Mouse (Mus musculus) limb, embryonic 10.5 days (tissue): ENCODE measurements around the gene Zfp771. TPM values are rescaled to one million over a fixed set of nuclear protein-coding genes. Genes with fewer than 3 reads are reported as not detected.

Source experiments
- DNase-seq: peaks from one replicate; pipeline ENCODE4 v3.0.0-alpha.2; 2017; ENCODE audit warnings: low spot score
- H3K27ac ChIP-seq: fragments of 300-500 bp; sonication (generic); 2 replicates; pipeline ENCODE4 v1.5.1; 2016; ENCODE audit warnings: mild to moderate bottlenecking
- H3K27me3 ChIP-seq: fragments of 300-500 bp; sonication (generic); 2 replicates; pipeline ENCODE4 v1.6.1; 2016; ENCODE audit warnings: low read depth, mild to moderate bottlenecking; ENCODE audit not compliant: poor library complexity, severe bottlenecking
- H3K36me3 ChIP-seq: fragments of 300-500 bp; sonication (generic); 2 replicates; pipeline ENCODE4 v1.6.1; 2016; ENCODE audit warnings: mild to moderate bottlenecking, moderate library complexity
- H3K4me1 ChIP-seq: fragments of 300-500 bp; sonication (generic); 2 replicates; pipeline ENCODE4 v1.6.1; 2016
- H3K4me3 ChIP-seq: fragments of 300-500 bp; sonication (generic); 2 replicates; pipeline ENCODE4 v1.5.1; 2016; ENCODE audit warnings: mild to moderate bottlenecking, moderate library complexity
- H3K9me3 ChIP-seq: fragments of 300-500 bp; sonication (generic); replicated peaks from 2 replicates; pipeline ENCODE4 v1.6.1; 2016; ENCODE audit warnings: mild to moderate bottlenecking
- WGBS: fragments of 180-500 bp; shearing (Covaris S2); methylation state at CpG from one replicate; pipeline ENCODE4 v1.1.7; 2016; 5-methylcytosine and 5-hydroxymethylcytosine counted together
- polyA plus RNA-seq: library from polyadenylated mRNA; unstranded; fragments of >200 nt; fragmentation: Nextera tagmentation; extraction: Ambion mirVana; gene quantifications from 2 replicates; pipeline ENCODE4 v1.2.1, GENCODE M21; 2016

The Zfp771 gene
- polyA plus RNA-seq, 1 experiment from 2014 or later = 70.6 TPM

DNA sequence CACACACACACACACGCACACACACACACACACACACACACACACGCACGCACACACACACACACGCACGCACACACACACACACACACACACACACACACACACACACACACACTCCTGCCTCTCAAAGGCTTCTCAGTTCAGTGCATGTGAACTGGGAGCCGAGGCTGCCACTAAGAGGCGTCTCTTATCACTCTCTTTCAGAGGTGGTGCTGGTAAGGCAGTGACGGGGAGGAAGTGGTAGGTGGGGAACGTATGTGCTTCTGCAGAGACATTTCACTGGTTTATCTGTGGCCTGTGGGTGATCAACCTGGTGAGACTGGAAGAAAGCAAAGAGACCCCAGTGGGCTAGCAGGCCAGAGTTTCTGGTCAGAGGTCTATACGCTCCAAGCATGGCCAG, 41.1 kb downstream of the Zfp771 start:
- no peaks in the 10 kb centered on the region for H3K4me1 ChIP-seq
- WGBS = 79% methylated on average over 6 of the region's 10 CpGs
- no peaks in the 10 kb centered on the region for H3K27me3 ChIP-seq
- no peak for DNase-seq
- H3K9me3 ChIP-seq = peaks cover 12% of the 10 kb centered on the region; the same call in 1 of the 2 replicates
- H3K4me3 ChIP-seq = no peak overlapping the region
- no peaks in the 10 kb centered on the region for H3K36me3 ChIP-seq
- no peak overlapping the region for H3K27ac ChIP-seq

DNA sequence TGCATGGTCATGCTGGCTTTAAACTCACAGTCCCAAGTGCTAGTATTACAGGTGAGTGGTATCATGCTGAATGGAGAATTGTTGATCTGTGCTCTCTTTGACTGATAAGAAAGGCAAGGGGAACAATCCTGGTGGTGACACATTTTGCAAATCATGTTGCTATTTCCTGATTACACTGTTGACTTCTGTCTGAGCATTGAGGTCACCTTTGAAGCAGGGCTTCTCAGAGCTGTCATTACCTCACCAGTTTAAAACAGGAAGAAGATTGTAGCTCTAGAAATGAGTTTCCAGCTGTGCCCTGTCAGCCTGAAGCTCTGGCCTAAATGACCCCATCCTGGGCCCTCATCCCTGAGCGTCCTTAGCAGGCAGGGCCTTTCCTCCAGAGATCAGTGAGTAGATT, 43.9 kb downstream of the Zfp771 start:
- DNase-seq = no peak
- H3K27ac ChIP-seq = no peak overlapping the region
- H3K4me3 ChIP-seq = no peak overlapping the region
- H3K36me3 ChIP-seq = no peaks in the 10 kb centered on the region
- WGBS = 84% methylated on average over 1 of the region's 1 CpGs
- peaks cover 12% of the 10 kb centered on the region; the same call in 1 of the 2 replicates for H3K9me3 ChIP-seq
- H3K27me3 ChIP-seq = no peaks in the 10 kb centered on the region
- no peaks in the 10 kb centered on the region for H3K4me1 ChIP-seq

DNA sequence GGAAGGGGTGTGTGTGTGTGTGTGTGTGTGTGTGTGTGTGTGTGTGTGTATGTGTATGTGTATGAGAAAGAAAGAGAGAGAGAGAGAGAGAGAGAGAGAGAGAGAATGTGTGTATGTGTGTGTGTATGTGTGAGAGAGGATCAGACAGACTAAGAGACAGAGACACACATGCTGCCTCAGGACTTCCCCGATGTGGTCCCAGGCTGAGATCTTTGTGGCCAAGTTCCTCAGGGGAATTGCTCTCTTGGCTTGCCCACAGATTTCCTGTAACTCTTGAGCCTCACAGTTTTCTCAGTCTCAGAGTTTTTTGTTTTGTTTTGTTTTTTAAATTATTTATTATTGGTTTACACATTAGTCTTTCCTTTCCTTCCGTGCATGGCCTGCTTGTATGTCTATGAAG, 45.2 kb downstream of the Zfp771 start:
- Histone ChIP-seq H3K36me3 (no peaks in the 10 kb centered on the region), H3K27me3 (no peaks in the 10 kb centered on the region), H3K4me3 (no peak overlapping the region), H3K9me3 (peaks cover 12% of the 10 kb centered on the region; the same call in 1 of the 2 replicates), H3K4me1 (no peaks in the 10 kb centered on the region), H3K27ac (no peak overlapping the region)
- WGBS = 87% methylated on average over 2 of the region's 2 CpGs
- DNase-seq = no peak

DNA sequence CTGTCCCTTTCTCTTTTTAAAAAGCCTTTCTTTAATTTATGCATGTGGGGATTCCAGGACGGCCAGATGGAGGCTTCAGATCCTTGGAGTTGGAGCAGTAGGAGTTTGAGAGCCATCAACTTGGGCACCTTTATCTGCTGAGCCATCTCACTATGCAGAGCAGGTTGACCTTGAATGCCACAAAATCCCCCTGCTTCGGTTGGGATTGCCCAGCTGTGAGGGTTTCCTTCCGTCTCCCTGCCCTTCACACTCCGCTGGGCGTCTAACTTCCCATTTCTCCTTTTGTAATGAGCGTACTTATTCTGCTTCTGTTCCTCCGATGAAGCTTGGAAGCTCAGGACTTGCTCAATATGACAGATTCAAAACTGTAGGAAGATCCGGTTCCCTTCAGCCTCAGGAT, 46.1 kb downstream of the Zfp771 start:
- H3K36me3 ChIP-seq = no peaks in the 10 kb centered on the region
- no peaks in the 10 kb centered on the region for H3K27me3 ChIP-seq
- H3K4me1 ChIP-seq = no peaks in the 10 kb centered on the region
- H3K4me3 ChIP-seq = no peak overlapping the region
- no peak overlapping the region for H3K27ac ChIP-seq
- H3K9me3 ChIP-seq = peaks cover 12% of the 10 kb centered on the region; the same call in 1 of the 2 replicates
- 76% methylated on average over 8 of the region's 8 CpGs for WGBS
- no peak for DNase-seq

DNA sequence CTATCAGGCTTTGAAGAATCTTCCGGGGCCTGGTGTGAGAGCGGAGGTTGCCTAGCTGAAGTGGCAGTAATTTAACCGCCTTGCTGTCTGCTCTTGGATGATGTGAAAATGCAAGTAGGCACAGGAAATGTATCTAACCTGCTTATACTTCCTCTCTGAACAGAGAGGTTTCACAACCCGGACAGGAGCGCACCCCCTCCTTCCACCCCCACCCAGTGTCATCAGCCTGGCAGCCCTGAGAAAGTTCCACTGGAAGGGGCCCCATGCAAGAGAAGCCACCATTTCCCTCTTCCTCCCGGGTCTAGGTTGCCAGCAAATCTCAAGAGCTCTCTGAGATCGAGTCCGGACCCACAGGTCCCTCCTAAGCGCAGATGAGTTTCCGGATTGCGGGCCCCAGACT, 52.0 kb downstream of the Zfp771 start, which contains the start of gene Itgal:
TSS of gene Itgal (plus strand) at position 163 of the 400 bp plus-strand sequence.
- Histone ChIP-seq H3K27ac (no peak within 1 kb of the TSS), H3K4me3 (no peak within 1 kb of the TSS), H3K27me3 (no peaks in the 10 kb centered on the region), H3K9me3 (no peaks in the 10 kb centered on the region), H3K4me1 (no peaks in the 10 kb centered on the region), H3K36me3 (no peaks in the 10 kb centered on the region)
- WGBS = 80% methylated on average over 11 of the region's 11 CpGs
- DNase-seq = no peak

DNA sequence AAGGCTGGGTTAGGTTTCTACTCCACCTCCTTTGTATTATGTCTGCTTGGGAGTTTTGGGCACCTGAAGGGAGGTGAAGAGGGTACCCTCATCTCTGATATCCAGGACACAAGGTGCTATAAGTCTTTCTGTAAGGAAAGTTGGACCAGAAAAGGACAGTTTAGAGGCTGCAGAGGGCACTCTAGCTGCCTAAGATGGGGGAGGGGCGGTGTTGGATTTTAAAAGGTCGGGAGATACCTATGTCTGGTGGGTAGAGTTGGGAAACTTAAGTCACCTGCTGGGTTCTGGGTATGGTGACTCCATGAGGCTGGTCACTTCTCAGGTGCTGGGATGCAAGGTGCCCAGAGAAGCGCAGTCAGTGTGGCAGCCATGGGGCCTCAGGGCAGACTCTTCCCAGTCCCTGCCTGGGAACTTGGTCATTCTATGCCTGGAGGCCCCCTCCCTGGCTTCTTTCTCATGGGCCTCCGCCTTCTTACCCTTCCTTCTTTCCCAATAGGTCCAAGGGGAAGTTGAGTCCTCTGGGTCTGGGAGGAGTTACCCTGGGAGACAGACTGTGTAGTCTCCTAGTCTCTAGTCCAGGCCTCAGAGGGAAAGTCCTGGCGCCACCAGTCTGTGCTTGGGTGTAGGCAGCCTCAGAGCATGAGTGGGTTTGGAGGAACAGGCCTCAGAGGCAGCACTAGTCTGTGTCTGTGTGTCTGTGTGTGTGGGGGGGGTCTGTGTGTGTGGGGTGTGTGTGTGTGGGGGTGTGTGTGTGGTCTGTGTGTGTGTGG, 52.9 kb downstream of the Zfp771 start:
- H3K9me3 ChIP-seq = no peaks in the 10 kb centered on the region
- H3K4me1 ChIP-seq = no peaks in the 10 kb centered on the region
- no peaks in the 10 kb centered on the region for H3K27me3 ChIP-seq
- no peak for DNase-seq
- no peaks in the 10 kb centered on the region for H3K36me3 ChIP-seq
- H3K27ac ChIP-seq = no peak overlapping the region
- H3K4me3 ChIP-seq = no peak overlapping the region
- 88% methylated on average over 5 of the region's 5 CpGs for WGBS

DNA sequence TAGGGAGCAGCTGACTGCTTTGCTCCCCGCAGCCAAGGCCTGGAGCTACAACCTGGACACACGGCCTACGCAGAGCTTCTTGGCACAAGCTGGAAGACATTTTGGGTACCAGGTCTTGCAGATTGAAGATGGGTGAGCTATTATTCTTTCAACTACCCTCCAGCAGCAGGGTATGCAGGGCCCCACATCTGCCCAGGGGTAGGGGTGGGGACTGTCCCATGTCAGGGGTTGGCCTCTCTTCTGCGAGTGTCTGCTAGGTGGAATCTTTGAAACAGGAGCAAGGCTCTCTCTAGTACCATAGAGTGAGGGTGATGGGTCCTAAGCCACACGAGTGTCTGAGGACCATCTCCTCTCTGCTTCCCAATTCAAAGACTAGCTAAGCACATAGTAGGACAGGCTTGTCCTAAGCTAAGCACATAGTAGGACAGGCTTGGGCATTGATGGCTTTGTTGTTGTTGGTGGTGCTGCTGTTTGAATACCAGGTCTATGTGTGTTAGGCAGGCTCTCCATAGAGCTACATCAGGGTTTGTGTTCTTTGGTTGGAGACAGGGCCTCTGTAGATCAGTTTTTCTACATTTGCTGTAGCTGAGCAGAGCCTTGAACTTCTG, 53.6 kb downstream of the Zfp771 start:
- no peaks in the 10 kb centered on the region for H3K36me3 ChIP-seq
- no peak overlapping the region for H3K27ac ChIP-seq
- WGBS = 93% methylated on average over 5 of the region's 5 CpGs
- no peaks in the 10 kb centered on the region for H3K27me3 ChIP-seq
- H3K4me3 ChIP-seq = no peak overlapping the region
- H3K9me3 ChIP-seq = no peaks in the 10 kb centered on the region
- H3K4me1 ChIP-seq = no peaks in the 10 kb centered on the region
- DNase-seq = no peak

Other genes starting within 250 kb of the Zfp771 start
- gene Mvp, start 229.7 kb upstream of the Zfp771 start, polyA plus RNA-seq = 3.3 and 4.0 TPM in 2 replicates
- 0.90 TPM in 1 of 2 replicates, not detected in the other for gene Pagr1b, start 227.8 kb upstream of the Zfp771 start, polyA plus RNA-seq
- 88.5 and 95.0 TPM in 2 replicates for gene Pagr1a, start 226.9 kb upstream of the Zfp771 start, polyA plus RNA-seq
- 30.8 and 44.7 TPM in 2 replicates for gene Gm42742, start 223.2 kb upstream of the Zfp771 start, polyA plus RNA-seq
- 2.9 and 4.4 TPM in 2 replicates for gene Prrt2, start 223.1 kb upstream of the Zfp771 start, polyA plus RNA-seq
- gene Maz, start 217.2 kb upstream of the Zfp771 start, polyA plus RNA-seq = 86.0 and 88.1 TPM in 2 replicates
- 215 and 219 TPM in 2 replicates for gene Kif22, start 201.8 kb upstream of the Zfp771 start, polyA plus RNA-seq
- not detected in 2 replicates for gene Zg16, start 156.9 kb upstream of the Zfp771 start, polyA plus RNA-seq
- 0.36 and 0.86 TPM in 2 replicates for gene AI467606, start 152.9 kb upstream of the Zfp771 start, polyA plus RNA-seq
- 1.7 TPM in 2 replicates for gene Qprt, start 122.0 kb upstream of the Zfp771 start, polyA plus RNA-seq
- 0.09 and 0.18 TPM in 2 replicates for gene Spn, start 106.5 kb upstream of the Zfp771 start, polyA plus RNA-seq
- gene Cd2bp2, start 48.2 kb upstream of the Zfp771 start, polyA plus RNA-seq = 85.9 and 94.0 TPM in 2 replicates
- 32.1 and 34.8 TPM in 2 replicates for gene Tbc1d10b, start 35.8 kb upstream of the Zfp771 start, polyA plus RNA-seq
- gene Mylpf, start 35.4 kb upstream of the Zfp771 start, polyA plus RNA-seq = 8.8 and 13.1 TPM in 2 replicates
- 74.2 and 74.9 TPM in 2 replicates for gene Zfp553, start 11.2 kb upstream of the Zfp771 start, polyA plus RNA-seq
- 27.0 and 29.9 TPM in 2 replicates for gene Sept1, start 11.1 kb upstream of the Zfp771 start, polyA plus RNA-seq
- gene Dctpp1, start 16.4 kb downstream of the Zfp771 start, polyA plus RNA-seq = 340 and 453 TPM in 2 replicates
- gene Sephs2, start 29.8 kb downstream of the Zfp771 start, polyA plus RNA-seq = 89.7 and 93.9 TPM in 2 replicates
- gene Itgal, start 52.0 kb downstream of the Zfp771 start, polyA plus RNA-seq = 0.46 and 0.69 TPM in 2 replicates
- gene Zfp768, start 101.3 kb downstream of the Zfp771 start, polyA plus RNA-seq = 23.1 and 23.8 TPM in 2 replicates
- 7.9 and 9.5 TPM in 2 replicates for gene Zfp747, start 131.8 kb downstream of the Zfp771 start, polyA plus RNA-seq
- gene 9130019O22Rik, start 142.9 kb downstream of the Zfp771 start, polyA plus RNA-seq = 5.2 and 7.2 TPM in 2 replicates
- gene E430018J23Rik, start 149.4 kb downstream of the Zfp771 start, polyA plus RNA-seq = 5.7 and 7.0 TPM in 2 replicates
- gene Zfp764, start 162.5 kb downstream of the Zfp771 start, polyA plus RNA-seq = 6.2 and 7.9 TPM in 2 replicates
- gene Zfp688, start 177.8 kb downstream of the Zfp771 start, polyA plus RNA-seq = 29.5 and 37.0 TPM in 2 replicates
- 14.2 and 14.5 TPM in 2 replicates for gene Zfp689, start 204.9 kb downstream of the Zfp771 start, polyA plus RNA-seq
- 41.0 and 46.9 TPM in 2 replicates for gene Prr14, start 215.3 kb downstream of the Zfp771 start, polyA plus RNA-seq
- gene Fbrs, start 234.9 kb downstream of the Zfp771 start, polyA plus RNA-seq = 11.4 and 12.5 TPM in 2 replicates